Mouse (Mus musculus) cerebellum, postnatal 10 days (tissue): Measurements from ENCODE around the gene Tex30.
"Not testable (repeated sequence)": the region's sequence is repeated elsewhere in the genome, so short reads cannot be mapped to it uniquely, and the experiment has no call there.

Experiments
- DNase-seq, 2 experiments: peaks; one replicate each; pipeline ENCODE4 v3.0.0; 2021; ENCODE audit warnings: mixed read lengths in 2 of 2

Gene Tex30

GRCm38 (mm10) chr1:44102259-44102717, at the start of gene Tex30:
TSS of gene Tex30 (minus strand) at chr1:44102441.
- DNase-seq = peak; percentile 95 to 98

- DNase-seq = peak in 1 of 2 experiments; percentile 20
These were observed 46.5 kb upstream of the Tex30 start for GRCm38 (mm10) chr1:44148706-44149105.

GRCm38 (mm10) chr1:44147563-44148381, 45.5 kb upstream of the Tex30 start, which contains the start of gene Ercc5:
TSS of gene Ercc5 (plus strand) at chr1:44147744.
- peak; percentile 88 to 91 for DNase-seq

GRCm38 (mm10) chr1:44142747-44143146, 40.5 kb upstream of the Tex30 start:
- DNase-seq = no peak

GRCm38 (mm10) chr1:44140232-44140631, 38.0 kb upstream of the Tex30 start:
- DNase-seq = no peak

GRCm38 (mm10) chr1:44129929-44130581, 27.8 kb upstream of the Tex30 start:
- no peak for DNase-seq

- no peak for DNase-seq
These were observed 23.3 kb upstream of the Tex30 start for GRCm38 (mm10) chr1:44125590-44125989.

GRCm38 (mm10) chr1:44122256-44122655, 20.0 kb upstream of the Tex30 start:
- no peak for DNase-seq

GRCm38 (mm10) chr1:44120074-44120406, 17.8 kb upstream of the Tex30 start:
- no peak for DNase-seq

GRCm38 (mm10) chr1:44119201-44120073, 17.2 kb upstream of the Tex30 start:
- DNase-seq = peak; percentile 88 to 90

GRCm38 (mm10) chr1:44118239-44119054, 16.2 kb upstream of the Tex30 start, which contains the start of the genes Kdelc1 and Bivm:
TSS of gene Kdelc1 (minus strand) at chr1:44118808.
TSS of gene Bivm (plus strand) at chr1:44118957.
- DNase-seq = peak; percentile 92 to 93

GRCm38 (mm10) chr1:44117571-44117970, 15.3 kb upstream of the Tex30 start:
- DNase-seq = no peak

GRCm38 (mm10) chr1:44102939-44103338, 698 bp upstream of the Tex30 start:
- DNase-seq = peak; percentile 8 to 18

GRCm38 (mm10) chr1:44101448-44102225, 604 bp downstream of the Tex30 start:
- DNase-seq = peak; percentile 47 to 59

GRCm38 (mm10) chr1:44064625-44065024, 37.6 kb downstream of the Tex30 start:
- peak; percentile 54 to 62 for DNase-seq

GRCm38 (mm10) chr1:44063439-44063838, 38.8 kb downstream of the Tex30 start:
- DNase-seq = no peak

GRCm38 (mm10) chr1:44061836-44062235, 40.4 kb downstream of the Tex30 start, which contains the start of gene Gm8251:
TSS of gene Gm8251 (minus strand) at chr1:44061936.
- DNase-seq = no peak

- no peak for DNase-seq
These were observed 44.4 kb downstream of the Tex30 start for GRCm38 (mm10) chr1:44057805-44058204.

GRCm38 (mm10) chr1:44046556-44046955, 55.7 kb downstream of the Tex30 start:
- DNase-seq = no peak

GRCm38 (mm10) chr1:44045689-44046088, 56.6 kb downstream of the Tex30 start:
- DNase-seq = not testable (repeated sequence)

- no peak for DNase-seq
These were observed 59.7 kb downstream of the Tex30 start for GRCm38 (mm10) chr1:44042555-44042915.
